Mouse (Mus musculus) testis, adult 2 months (tissue): ENCODE results near the gene Slc22a18.

Source experiments
- CTCF ChIP-seq: fragments of 200-500 bp; IDR thresholded peaks from 2 replicates; pipeline ENCODE4 v1.5.1; 2012; ENCODE audit warnings: low read depth, mild to moderate bottlenecking, inconsistent platforms, low read length, moderate library complexity; ENCODE audit not compliant: control insufficient read depth, insufficient read depth, insufficient replicate concordance
- POLR2A ChIP-seq: fragments of 200-500 bp; IDR thresholded peaks from 2 replicates; pipeline ENCODE4 v1.6.1; 2012; ENCODE audit warnings: low read depth, mild to moderate bottlenecking, inconsistent platforms, low read length, moderate library complexity; ENCODE audit not compliant: control insufficient read depth

DNA sequence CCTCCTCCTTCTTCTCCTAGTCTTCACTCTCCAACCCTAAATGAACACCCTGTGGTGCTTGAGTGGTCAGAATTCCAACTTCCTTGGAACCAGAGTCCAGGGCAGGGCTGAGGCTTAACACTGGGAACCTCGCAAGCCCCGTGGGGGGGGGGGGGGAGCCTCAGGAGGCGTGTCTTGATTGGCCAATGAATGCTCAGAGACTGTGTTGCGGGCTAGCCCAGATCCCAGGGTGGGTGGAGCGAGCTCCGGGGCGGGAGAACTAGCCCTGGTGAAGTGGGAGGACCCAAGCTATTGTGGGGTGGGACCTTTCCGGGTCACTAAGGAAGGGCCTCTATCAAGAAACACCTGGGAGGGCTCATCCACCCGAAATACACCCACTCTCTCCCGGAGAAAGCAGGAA is 1.3 kb downstream of the Slc22a18 start:
- TF ChIP-seq POLR2A (no peak), CTCF (no peak)
